Mouse (Mus musculus) kidney, postnatal 36 days (tissue): Measurements from ENCODE around the gene Tifa.

Source experiments
- DNase-seq, 2 experiments: peaks; one replicate each; pipeline ENCODE4 v3.0.0; 2021 to 2022; ENCODE audit warnings: mixed read lengths in 2 of 2

Gene Tifa

GRCm38 (mm10) chr3:127788038-127788437, 1.6 kb upstream of the Tifa start:
- no peak for DNase-seq

GRCm38 (mm10) chr3:127788919-127789318, 686 bp upstream of the Tifa start:
- DNase-seq, result no peak

GRCm38 (mm10) chr3:127790234-127791055, 840 bp downstream of the Tifa start:
- peak; percentile 45 to 63 for DNase-seq

DNA sequence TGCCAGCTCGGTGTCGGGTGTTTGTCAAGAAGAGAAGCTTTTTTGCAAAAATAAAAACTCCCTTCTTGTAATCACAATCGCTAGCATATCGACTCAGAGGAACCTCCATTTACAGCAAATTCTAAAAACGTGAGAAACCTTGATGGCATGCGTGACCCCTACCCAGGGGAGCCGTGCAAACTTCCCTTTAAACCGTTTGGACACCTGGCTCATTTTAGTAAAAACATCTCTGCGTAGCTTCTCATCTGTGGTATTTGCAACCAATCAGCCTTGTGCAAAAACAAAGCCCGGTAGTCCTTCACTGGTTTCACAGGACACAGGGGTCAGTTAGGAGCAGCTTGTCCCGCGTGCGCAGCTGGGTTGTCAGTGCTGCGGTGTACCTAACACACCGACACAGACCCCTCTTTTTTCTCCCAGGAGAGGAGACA, 1.5 kb downstream of the Tifa start:
- peak in 1 of 2 experiments; percentile 22 for DNase-seq

DNA sequence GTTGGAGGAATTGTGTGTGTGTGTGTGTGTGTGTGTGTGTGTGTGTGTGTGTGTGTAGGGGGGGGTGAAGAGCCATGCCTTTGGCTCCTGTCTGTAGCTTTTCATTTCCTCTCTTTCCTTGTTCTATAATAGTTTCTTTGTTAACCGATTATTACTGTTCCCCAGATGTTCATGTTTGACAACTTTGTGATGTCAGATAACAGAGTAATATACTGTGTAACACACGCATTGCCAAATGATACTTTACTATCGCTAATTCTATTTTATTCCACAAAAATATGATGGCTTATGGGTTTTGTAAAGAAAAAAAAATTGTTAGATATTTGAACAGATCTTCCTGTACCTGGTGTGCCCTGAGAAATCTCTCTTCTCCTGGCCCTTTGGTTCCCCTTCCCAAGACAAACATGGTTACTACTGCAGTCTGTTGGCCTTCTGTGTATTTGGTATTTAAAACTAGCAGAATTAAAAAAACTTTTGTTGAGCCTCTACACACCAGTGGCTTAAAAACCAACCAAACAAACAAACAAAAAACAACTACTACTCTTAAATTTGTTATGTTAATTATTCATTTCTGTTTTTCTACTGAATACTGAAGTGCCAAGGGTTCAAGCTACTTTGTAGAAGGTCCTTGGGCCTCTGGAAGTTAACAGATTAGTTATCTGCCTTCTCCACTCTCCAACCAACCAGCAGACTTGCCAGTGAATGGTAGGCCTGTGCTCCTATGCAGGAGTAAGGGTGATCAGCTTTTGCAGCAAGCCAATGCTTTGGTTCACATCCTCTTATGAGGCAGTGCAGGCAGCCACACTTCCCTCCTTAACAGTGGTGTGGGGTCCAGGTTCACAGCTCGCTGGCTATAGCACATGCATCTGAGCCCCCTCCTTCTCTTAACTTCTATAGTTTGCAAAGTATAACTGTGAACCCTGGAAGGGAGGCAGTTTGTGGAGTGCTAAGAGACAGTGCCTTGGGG, 2.3 kb downstream of the Tifa start:
- no peak for DNase-seq

GRCm38 (mm10) chr3:127793022-127793421, 3.4 kb downstream of the Tifa start:
- DNase-seq, result peak; percentile 27 to 42

DNA sequence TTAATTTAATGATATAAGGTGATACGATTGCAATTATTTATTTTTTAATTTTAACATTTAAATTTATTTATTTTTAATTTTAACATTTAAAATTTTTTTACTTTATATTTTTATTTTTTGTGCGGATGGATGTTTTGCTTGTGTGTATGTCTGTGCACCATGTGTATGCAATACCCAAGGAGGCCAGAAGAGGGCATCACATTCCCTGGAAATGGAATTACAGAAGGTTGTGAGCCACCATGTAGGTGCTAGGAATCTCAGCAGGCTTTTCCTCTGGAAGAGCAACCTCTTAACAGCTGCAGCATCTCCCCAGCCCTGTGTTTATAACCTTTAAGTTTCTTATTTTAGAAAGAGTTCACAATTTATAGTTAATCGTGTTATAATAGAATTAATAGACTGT, 6.2 kb downstream of the Tifa start:
- DNase-seq, result no peak

DNA sequence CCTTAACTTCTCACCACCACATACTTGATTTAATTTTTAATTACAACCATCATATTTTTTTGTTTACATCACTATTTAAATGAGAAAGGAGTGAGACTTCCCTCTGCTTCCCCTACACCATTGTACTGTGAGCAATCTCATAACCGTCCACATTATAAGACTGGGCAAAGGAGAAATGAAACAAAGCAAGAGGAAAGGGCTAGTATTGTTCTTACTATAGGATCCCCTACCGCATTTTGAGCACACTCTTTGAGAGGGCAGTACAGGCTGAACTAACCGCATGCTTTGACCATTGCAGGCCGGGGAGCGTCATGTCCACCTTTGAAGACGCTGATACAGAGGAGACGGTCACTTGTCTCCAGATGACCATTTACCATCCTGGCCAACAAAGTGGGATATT, 6.7 kb downstream of the Tifa start:
- DNase-seq, result no peak

- no peak for DNase-seq
Observed at GRCm38 (mm10) chr3:127801162-127801561, 11.6 kb downstream of the Tifa start.

- DNase-seq, result peak in 1 of 2 experiments; percentile 27
Observed at GRCm38 (mm10) chr3:127802814-127803213, 13.2 kb downstream of the Tifa start.

DNA sequence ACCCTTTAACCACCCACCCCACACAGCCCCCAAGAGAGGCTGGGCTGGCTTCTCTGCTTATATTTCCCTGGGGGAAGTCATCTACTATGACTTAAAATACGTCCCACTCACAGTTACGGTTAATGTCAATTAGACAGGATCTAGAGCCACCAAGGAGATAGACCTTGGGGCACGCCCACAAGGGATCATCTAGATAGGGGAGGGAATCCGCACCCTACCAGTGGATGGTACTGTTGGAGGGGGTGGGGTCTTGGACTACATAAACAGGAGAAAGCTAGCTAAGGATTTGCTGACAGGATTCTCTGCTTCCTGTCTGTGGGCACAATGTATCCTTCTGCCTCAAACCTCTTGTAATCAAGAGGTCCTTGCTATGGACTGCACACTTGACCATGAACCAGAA, 14.8 kb downstream of the Tifa start:
- DNase-seq, result no peak

GRCm38 (mm10) chr3:127805071-127805470, 15.5 kb downstream of the Tifa start:
- no peak for DNase-seq

DNA sequence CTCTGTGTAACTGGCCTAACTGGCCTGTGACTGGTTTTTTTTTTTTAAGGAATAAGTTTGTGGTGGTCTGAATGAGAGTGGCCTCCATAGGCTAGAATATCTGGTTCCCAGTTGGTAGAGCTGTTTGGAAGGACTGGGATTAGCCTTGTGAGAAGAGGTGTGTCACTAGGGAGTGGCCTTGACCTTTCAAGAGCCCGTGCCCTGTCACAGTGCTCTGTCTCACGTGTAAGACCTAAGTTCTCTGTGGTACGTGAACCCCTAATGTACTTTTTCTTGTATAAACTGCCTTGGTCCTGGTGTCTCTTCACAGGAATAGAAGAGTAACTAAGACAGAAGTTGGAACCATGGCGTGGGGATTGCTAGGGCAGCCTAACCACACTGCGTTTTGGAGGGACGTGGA, 16.4 kb downstream of the Tifa start:
- DNase-seq, result no peak

GRCm38 (mm10) chr3:127807846-127808245, 18.2 kb downstream of the Tifa start:
- no peak for DNase-seq

DNA sequence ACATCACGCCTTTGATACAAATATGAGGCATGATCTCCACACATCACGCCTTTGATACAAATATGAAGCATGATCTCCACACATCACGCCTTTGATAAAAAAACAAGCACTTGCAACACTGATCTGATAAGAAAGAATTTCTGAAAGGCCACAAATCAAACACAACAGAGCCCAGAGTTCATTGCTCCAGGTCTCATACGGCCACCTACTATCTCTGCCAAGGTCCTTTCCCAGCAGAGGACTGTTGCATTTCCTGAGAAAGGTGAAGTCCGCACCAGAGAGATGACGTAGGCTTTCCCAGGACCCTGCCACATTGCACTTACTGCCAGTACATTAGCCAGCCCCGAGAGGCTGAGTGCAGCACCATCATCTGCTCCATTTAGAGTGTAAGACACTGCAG, 19.5 kb downstream of the Tifa start:
- no peak for DNase-seq

DNA sequence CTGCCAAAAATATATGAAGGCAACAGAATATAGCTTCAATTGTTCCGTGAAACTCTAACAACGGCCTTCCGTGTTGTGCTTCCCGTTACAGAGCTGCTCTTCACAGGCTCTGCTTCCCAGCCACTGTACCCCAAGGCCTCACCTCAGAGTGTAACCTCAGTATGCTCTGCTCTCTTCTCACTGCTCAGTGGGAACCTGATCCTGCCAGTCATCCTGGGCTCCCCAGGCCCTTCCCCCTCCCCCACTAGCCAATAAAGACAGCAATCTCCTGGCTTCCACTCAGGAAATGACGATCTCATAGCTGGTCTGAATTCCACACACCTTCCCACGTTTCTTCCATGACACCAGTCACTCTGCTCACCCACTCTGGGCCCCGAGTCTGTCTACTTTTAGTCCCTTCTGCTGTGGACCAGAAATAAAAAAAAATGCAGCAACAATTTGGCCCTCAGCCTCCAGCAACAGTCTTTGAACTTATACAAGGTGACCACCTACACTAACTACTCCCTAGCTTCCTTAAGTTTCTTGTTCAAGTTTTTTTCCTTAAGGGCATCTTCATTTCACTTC, 27.6 kb downstream of the Tifa start:
- DNase-seq, result no peak

GRCm38 (mm10) chr3:127818694-127819663, 29.4 kb downstream of the Tifa start:
- peak; percentile 31 to 47 for DNase-seq

GRCm38 (mm10) chr3:127820400-127820799, 30.8 kb downstream of the Tifa start:
- no peak for DNase-seq

- DNase-seq, result no peak
Observed at GRCm38 (mm10) chr3:127821209-127821608, 31.6 kb downstream of the Tifa start.

GRCm38 (mm10) chr3:127823886-127824863, 34.6 kb downstream of the Tifa start:
- DNase-seq, result no peak

GRCm38 (mm10) chr3:127826503-127826902, 36.9 kb downstream of the Tifa start:
- DNase-seq, result no peak
